Mouse (Mus musculus) ES-Bruce4 (cell line): Measurements from ENCODE around the gene Gal3st2.
"Not testable (repeated sequence)": the region's sequence is repeated elsewhere in the genome, so short reads cannot be mapped to it uniquely, and the experiment has no call there.

Source experiments
- CTCF ChIP-seq: IDR thresholded peaks from one replicate; pipeline ENCODE4 v1.8.1; 2011; ENCODE audit warnings: low read depth, low read length
- EP300 ChIP-seq: IDR thresholded peaks from 2 replicates; pipeline ENCODE4 v1.6.1; 2011; ENCODE audit warnings: low read depth, low read length; ENCODE audit not compliant: insufficient read depth
- POLR2A ChIP-seq: IDR thresholded peaks from one replicate; pipeline ENCODE4 v1.8.1; 2011; ENCODE audit warnings: low read length; ENCODE audit not compliant: insufficient read depth

GRCm38 (mm10) chr1:93901291-93901690 is 40.2 kb downstream of the Gal3st2 start:
- TF ChIP-seq CTCF, EP300, POLR2A: not testable (repeated sequence)
